Mouse (Mus musculus): ENCODE data around the gene Pla2g2c.

Gene Pla2g2c

DNA sequence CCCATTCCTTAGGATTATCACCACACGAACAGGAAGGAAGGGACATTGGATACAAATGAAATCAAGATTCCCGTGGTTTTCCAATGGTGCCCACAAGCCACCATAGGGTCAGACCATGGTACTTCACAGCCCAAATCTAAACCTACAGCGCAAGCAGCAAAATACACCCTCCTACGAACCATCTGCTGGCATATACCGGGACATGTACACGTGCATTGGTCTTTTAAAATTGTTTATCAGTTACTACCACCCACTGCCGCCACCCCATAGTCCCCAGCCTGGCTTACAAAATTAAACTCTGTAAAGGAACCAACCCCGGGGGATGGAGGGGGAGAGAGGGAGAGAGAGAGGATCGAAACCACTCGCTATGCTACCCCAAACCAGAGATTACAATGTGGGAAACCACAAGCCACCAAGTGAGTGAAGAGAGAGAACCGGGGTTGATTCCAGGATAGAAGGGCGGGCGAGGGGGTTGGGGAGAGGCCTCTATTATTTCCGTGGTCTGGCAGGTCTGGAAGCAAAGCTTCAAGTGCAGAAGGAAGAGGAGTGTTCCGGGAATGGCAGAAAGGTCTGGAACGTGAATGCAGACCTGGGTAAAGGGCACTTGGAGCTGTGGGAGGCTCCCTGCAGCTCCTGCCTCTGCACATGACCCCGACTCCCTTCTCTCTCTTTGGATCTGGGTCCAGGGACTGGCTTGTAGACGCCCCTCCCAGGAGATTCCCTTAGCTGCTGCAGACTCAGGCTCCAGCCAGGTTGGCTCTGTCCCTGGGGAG, at the start of gene Pla2g2c:
Gene Pla2g2c (plus strand): TSS at position 439 of the 773 bp plus-strand sequence.
- in situ Hi-C loops (cut with MboI; ENCODE audit: unreplicated experiment in 2 of 2), result no loop called here

DNA sequence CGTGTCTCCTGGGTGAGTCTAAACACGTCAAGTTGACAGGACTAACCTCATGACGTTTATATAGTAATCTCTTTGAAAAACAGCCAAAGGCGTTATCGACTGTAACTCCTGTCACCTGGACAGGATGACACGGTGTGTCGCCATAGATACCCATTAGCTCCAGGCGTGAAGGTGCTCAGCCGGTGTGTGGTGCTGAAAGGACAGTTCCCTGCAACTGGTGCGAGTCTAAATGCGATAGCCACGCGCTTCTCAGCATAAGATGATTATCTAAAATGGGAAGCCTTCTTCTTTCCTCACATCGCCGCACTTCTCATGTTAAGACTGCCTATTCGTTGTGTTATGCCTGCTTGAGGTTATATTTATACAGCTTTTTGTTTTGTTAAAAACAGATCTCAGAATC, 48.1 kb upstream of the Pla2g2c start:
- in situ Hi-C loops (cut with MboI; ENCODE audit: unreplicated experiment in 2 of 2), result no loop called here

DNA sequence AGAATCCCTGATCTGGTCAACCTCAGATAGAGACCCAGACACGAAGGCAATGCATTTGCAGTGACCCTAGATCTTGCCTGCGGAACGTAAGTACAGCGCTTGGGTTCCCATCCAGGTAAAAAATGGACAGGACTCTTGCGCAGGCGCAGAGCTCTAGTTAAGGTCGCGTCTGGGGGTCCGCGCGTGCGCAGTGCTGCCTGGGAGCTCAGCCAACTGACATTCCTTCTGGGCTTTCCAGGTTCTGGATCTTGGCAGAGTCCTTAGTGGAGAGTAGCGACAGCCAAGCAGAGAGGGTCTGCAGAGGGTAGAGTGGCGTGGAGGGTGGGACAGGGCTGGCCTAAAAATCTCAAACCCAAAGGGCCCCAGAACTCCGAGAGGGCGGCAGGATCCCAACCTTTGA, 47.0 kb upstream of the Pla2g2c start:
- in situ Hi-C loops (cut with MboI; ENCODE audit: unreplicated experiment in 2 of 2), result no loop called here

DNA sequence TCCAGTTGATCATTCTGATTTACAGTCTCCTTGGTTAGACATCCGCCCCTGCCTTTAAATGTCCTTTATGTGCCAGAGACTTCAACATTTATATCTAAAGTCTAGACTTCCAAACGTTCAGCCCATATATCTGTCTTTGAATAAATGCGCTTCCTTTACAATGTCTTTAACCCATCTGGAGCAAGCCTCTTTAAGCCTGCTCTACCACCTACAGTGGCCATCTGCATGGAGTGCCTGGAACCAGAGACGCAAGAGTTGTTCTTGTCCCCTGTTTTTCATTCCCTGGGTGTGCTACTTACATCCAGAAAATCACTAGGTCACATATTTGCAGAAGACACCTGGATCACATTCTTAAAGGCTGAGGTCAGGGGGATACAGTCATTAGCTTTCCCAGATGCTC, 44.5 kb upstream of the Pla2g2c start:
- in situ Hi-C loops (cut with MboI; ENCODE audit: unreplicated experiment in 2 of 2), result no loop called here

DNA sequence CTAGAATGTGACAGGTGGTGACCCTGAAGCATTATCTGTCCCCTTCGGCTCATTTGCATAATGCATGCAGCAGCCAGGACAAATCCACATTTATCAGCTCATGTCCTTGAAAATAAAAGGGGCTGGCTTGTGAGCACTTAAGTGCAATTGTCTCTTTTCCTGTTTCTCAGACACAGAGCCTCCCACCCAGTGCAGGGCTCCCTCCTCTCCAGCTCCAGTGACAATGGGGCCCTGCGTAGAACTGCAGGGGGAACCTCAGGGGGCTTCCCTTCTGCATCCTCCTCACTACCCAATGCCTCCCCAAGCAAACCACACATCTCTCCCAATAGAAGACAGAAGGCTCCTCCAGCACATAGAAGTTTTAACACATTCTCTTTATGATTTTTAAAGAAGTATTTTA, 41.8 kb upstream of the Pla2g2c start:
- in situ Hi-C loops (cut with MboI; ENCODE audit: unreplicated experiment in 2 of 2), result no loop called here

DNA sequence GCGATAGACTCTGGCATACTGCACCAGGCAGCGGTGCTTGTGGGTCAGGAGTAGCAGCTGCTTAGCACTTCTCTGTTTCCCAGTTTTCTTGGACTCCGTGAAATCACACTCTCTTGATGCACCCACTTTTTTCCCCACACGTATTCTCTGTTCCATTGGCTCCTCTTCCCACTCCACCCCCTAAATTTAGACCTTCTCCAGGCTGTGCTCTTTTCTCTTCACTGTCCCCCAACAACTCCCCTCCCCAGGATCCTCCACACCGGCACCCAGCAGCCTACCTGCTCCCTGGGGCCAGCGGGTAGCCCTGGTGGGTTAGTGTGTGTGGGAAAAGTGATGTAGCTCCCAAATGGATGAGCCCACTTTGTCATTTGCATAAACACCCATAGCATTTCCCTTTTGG, 38.8 kb upstream of the Pla2g2c start:
- in situ Hi-C loops (cut with MboI; ENCODE audit: unreplicated experiment in 2 of 2), result no loop called here

DNA sequence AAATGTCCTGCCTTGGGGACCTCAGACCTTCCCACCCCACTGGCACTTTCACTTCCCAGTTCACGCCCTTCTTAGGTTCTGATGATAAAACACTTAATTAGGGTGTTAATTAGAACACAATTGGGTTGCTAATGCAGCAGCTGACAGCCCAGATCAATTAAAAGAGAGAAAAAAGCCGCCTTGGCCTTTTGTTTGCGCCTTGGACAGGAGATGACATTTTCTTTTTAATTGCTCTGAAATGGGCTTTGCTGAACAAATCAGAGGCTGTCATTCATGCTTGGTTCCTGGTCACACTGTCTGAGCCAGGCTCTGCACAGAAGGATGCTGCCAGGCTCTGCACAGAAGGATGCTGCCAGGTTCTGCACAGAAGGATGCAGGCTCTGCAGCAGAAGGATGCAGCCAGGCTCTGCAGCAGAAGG, 35.5 kb upstream of the Pla2g2c start:
- in situ Hi-C loops (cut with MboI; ENCODE audit: unreplicated experiment in 2 of 2), result no loop called here

DNA sequence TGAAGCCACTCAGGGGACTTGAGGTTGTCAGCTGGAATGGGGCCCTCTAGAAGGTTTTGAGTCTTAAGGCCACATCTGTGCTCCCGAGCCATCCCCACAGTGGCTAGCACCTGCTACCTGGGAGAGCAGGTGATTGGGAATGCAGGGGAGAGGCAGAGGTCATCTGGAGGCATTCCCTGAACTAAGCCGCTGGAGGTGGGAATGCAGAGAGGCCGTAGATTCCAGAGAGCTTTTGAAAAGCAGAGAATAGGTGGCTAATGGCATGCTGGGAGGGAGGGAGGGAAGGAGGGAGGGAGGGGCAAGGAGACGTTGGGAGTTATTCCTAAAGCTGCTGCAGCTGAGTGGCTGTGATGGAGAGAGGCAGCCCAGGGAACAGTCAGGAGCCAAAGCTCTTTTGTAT, 34.0 kb upstream of the Pla2g2c start:
- in situ Hi-C loops (cut with MboI; ENCODE audit: unreplicated experiment in 2 of 2), result no loop called here

DNA sequence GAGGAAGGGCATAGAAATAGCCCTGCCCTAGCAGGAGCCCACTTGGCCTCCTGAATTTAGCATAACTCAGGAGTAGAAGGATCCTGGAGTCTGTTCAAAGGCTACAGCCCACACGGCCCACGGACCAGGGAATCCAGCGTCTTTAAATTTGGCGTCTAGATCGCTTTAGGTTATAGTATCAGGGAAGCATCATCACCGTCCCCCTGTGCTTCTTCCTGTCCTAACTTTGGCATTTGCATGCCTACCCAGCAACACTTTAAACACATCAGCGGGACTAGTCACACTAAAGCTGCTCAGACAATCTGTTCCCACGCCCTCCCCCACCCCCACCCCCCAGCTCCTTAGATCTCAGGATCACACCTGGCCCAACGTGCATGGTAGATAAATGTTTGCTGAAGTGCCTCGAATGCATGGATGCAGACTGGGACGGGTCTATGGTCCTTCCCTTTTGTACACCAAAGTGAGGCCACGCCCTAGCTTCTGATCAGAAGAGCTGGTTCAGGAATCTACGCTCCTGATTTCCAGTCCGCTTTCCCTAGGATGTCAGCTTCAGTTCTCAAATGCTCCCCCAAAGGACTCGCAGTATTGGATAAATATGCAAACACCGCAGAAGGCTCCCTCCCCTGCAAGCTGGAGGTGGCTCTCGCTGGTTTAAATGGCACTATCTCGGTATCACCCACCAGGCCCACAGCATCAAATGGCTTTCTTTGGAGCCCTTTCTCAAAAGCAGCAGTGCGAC, 33.0 kb upstream of the Pla2g2c start:
- in situ Hi-C loops (cut with MboI; ENCODE audit: unreplicated experiment in 2 of 2), result no loop called here

DNA sequence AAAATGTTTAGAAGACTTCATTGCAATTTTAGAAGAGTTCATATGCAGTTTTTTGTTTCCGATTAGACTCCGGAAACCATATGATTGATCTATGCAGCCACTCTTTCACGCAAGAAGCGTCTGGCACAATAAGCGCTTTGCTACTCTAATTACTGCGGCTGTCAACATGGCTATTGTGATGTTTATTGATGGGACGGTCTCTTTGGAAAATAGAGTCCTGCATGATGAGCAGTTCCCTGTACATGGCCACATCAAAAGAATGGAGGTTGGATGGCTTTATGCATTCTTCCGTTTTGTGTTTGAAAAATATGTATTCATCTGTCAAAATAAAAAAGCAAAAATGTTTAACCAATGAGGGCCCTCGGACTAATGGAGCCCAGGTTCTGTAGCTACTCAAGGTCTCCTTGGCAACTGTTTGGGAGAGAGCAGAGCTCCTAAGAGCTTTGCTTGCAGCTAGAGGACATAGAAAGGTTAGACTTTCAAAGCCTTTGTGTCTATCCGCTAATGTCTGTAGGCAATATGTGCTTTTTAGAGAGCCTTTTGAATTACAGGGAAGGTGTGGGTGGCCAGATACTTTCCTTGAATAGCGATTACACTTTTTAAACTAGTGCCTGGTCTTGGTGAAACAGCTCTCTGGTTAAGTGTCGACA, 31.4 kb upstream of the Pla2g2c start:
- in situ Hi-C loops (cut with MboI; ENCODE audit: unreplicated experiment in 2 of 2), result no loop called here

DNA sequence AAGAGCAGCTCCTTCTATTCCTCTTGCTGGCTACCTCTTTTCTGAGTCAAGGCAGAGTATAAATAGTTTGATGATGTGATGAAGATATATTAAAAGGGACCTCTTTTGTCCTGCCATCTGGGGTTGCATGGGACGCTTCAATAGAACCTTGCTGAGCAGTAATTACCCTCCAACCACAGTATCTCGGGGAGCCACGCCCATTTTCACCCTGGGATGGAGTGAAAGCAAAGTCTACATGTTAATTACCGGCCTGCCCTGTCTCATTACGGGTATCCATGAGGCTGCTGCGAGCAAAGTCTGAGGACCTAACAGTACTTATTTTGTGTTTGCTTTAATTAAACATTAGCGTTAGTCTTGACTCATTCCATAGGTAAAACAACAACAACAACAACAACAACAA, 27.9 kb upstream of the Pla2g2c start:
- in situ Hi-C loops (cut with MboI; ENCODE audit: unreplicated experiment in 2 of 2), result no loop called here

DNA sequence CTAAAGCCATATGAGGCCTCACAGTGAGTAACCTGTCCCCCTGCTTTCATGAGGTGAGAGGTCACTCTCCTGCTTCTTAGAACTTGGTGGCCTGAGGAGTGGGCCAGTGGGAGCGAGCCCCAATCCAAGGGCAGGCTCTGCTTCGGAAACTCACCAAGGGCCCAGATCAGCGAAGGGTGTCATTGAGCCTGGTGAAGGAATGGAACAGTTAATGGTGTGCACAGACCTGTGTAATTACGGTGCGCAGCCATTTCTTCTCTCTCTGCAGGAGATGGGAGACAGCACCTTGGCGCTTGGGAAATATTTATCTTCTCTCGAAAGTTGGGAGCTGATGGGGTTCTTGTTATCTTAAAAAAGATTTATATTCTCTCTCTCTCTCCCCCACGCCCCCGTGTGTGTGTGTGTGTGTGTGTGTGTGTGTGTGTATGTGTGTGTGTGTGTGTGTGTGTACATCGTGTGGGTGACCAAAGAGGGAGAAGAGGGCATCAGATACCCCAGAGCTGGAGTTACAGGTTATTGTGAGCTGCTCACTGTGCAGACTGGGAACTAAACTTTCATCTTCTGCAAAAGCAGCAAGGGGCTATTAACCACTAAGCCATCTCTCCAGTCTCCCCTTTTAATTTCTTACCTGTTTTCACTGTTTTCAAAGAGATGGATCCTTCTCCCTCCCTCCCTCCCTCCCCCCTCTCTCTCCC, 27.3 kb upstream of the Pla2g2c start:
- in situ Hi-C loops (cut with MboI; ENCODE audit: unreplicated experiment in 2 of 2), result no loop called here

DNA sequence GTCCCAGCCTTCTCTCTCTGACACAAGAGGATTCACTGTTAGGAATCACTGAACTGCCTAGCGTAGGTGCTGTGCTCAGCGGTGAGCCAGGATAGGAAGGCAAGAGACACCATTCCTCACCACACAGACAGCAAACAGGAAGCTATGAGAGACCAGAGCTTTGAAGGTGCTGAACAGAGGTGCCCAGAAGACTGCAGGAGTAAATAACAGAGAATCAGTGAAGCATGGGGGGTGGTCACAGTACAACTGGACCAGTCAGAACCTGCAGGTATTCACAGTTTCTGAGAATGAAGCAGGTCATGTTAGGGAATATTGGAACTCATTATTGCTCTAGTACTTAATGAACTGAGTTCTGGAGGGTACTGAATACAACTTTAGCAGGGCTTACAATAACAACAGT, 26.3 kb upstream of the Pla2g2c start:
- in situ Hi-C loops (cut with MboI; ENCODE audit: unreplicated experiment in 2 of 2), result no loop called here

DNA sequence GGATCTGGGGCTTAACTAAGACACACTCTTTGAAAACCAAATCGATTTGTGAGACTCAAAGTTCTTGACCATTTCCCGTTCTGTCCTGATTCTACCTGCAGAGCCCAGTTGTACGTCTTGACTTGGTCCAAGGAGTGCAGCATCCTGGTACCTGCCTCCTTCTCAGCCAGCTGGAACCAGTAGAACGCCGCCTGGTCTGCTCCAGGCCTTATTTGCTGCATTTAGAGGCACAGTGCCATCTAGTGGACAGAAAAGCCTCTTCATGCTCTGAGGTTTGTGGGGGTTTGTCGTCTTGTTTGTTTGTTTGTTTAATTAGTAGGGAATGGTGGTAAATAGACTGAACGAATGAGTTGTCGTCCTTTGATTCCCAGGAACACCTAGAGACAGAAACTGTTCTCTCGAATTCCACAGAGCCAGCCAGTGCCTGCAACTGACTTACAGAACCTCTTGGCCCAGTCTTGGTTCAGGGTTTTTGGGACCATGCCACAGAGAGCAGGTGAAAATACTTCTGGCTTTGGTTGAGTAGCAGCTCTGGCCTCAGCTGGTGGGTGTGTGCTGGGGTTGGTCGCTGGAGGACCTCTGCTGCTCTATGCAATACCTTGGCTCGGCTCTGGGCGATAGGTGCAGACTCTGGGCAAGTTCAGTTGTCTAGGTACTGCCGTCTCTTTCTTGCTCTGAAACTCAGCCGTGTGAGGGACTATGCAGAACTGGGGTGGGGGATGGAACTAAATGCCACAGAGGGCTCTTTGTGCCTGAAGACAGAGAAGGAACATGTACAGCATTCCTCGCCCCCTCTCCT, 24.2 kb upstream of the Pla2g2c start:
- in situ Hi-C loops (cut with MboI; ENCODE audit: unreplicated experiment in 2 of 2), result loop anchor here (5.0 to 10.0 kb wide), 3 partner anchors 136 to 253 kb away; no protein-coding TSS in a partner anchor

DNA sequence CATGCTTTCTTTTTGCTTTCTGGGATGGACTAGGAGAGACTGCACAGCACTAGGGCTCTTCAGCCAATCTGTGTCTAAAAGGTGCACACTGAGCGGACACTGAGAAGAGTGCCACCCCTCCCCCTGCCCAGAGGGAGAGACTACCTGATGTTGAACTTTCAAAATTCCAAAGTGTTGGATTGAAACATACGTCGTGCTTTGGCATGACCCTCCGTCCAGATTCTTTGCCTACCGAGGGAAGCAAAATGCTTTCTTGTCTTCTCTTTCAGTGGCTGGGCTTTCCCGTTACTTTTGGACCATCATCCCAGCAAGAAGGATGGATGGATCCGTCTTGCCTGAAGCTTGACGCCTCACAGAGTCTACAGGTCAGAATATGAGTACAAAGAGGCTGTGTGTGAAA, 23.5 kb upstream of the Pla2g2c start:
- in situ Hi-C loops (cut with MboI; ENCODE audit: unreplicated experiment in 2 of 2), result loop anchor here (5.0 to 10.0 kb wide), 3 partner anchors 136 to 254 kb away; no protein-coding TSS in a partner anchor

DNA sequence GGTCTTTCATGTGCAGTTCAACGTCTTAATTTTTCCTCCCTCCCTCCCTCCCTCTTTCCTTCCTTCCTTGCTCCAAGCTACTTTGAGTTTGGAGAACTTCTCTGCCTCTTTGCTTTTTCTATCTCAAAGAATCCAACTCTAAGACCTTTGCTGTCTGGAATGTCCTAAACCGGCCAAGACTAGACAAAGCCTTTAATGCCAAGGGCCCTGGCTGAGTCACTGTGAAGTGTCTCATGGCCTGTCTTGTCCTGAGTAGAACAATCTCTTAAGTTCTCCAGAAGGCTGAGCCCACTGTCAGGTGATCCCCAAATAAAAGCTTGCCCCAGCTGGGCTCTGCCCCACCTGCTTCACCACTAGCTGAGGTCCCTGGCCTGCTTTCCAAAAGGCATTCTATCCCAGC, 22.6 kb upstream of the Pla2g2c start:
- in situ Hi-C loops (cut with MboI; ENCODE audit: unreplicated experiment in 2 of 2), result loop anchor here (5.0 to 10.0 kb wide), 3 partner anchors 137 to 255 kb away; no protein-coding TSS in a partner anchor

DNA sequence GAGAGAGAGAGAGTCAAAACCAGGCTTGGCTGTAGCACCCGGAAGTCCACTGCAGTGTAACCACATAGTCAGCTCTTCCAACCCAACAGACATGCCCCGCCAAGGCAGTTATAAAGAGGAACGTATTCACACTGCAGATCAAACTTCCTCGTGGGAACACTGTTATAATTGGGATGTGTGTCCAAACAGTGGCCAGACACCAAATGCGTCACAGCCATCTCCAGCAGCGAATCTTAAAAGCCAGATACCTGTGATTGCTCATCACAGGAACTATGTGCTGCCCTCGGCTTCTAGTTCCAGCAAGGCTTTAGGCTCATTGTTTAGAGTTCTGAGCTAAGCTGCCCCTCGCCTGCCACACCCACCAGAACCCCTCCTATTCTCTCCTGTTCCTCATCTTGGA, 22.1 kb upstream of the Pla2g2c start:
- in situ Hi-C loops (cut with MboI; ENCODE audit: unreplicated experiment in 2 of 2), result loop anchor here (5.0 to 10.0 kb wide), 3 partner anchors 138 to 255 kb away; no protein-coding TSS in a partner anchor

DNA sequence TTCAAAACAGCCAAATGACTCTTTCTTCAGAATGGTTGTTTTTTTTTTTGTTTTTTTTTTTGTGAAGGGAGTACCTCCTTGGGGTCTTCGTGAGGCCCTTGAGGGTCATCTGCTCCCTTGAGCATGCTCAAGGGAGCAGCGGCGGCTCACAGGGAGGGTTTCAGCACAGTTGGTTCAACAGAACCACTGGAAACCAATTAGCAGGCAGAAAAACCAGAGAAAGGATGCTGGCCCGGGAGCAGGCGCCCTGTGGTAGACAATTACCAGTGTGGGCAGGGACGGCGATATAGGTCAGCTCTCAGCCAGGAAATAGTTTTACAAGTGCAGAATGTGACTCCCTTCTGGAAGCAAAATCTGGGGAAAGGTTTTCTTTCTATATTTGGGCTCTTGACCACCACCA, 21.0 kb upstream of the Pla2g2c start:
- in situ Hi-C loops (cut with MboI; ENCODE audit: unreplicated experiment in 2 of 2), result loop anchor here (5.0 to 10.0 kb wide), 3 partner anchors 139 to 256 kb away; no protein-coding TSS in a partner anchor

DNA sequence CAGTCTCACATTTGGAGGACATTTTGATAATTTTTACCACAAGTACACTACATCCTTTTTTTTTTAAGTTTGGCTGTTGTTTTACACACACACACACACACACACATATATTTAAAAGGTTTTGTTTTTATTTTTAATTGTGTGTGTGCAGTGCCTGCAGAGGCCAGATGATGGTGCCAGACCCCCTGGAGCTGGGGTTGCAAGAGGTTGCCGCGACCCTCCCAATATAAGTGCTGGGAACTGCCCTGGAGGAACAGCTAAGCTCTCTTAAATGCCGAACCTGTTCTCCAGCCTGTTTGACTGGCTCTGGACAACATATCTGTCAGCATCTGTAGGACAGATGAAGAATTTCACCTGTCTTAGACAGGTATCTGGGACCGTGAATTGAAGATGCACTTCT, 20.4 kb upstream of the Pla2g2c start:
- in situ Hi-C loops (cut with MboI; ENCODE audit: unreplicated experiment in 2 of 2), result loop anchor here (5.0 to 10.0 kb wide), 3 partner anchors 139 to 257 kb away; no protein-coding TSS in a partner anchor

DNA sequence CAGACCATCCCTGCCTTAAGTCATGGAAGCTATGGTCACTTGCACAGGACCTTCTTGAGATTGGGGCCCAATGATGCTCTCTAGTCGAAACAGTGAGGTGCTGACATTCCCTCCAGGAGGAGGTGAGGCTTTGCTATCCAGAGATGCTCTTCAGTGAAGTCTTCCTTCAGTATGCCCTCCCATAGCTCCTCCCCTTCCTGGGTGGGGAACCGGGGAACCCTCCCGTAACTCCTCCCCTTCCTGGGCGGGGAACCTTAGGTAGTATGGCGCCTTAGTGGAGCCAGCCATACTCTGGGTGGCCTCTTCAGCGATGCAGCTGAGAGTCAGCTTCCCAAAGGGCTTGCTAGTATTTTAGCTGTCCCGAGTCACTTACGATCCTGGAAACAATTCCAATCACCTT, 18.0 kb upstream of the Pla2g2c start:
- in situ Hi-C loops (cut with MboI; ENCODE audit: unreplicated experiment in 2 of 2), result loop anchor here in 1 of 2 experiments (5.0 to 10.0 kb wide), 3 partner anchors 142 to 259 kb away; no protein-coding TSS in a partner anchor

Measured in v-Abl transformed pro-B cells (cell line).